Mouse (Mus musculus) spleen, postnatal 4 days (tissue): ENCODE measurements around the gene Anxa10.

Source experiments
- DNase-seq, 2 experiments: peaks; one replicate each; pipeline ENCODE4 v3.0.0; 2022; ENCODE audit warnings: low spot score in 2 of 2

Gene Anxa10

DNA sequence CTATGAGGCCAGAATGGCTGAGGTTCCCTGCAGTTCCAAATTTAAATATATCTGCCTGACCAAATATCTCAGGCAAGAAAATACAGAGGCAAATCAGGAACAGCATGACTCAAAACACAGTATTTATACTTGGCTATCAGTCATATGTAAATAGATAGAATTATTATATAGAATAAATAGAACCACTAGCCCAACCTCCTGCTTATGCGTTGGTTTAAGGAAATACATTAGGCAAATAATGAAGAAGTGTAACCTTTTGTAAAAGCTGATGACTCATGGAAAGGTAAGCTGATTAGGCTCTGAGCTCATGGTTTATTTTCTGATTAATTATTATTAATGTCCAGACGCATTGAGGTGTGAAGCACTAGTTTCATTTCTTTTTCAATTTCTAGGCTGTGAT, at the start of gene Anxa10:
Gene Anxa10, minus strand, starts transcription at position 53 of the 400 bp plus-strand sequence.
- DNase-seq, result no peak

DNA sequence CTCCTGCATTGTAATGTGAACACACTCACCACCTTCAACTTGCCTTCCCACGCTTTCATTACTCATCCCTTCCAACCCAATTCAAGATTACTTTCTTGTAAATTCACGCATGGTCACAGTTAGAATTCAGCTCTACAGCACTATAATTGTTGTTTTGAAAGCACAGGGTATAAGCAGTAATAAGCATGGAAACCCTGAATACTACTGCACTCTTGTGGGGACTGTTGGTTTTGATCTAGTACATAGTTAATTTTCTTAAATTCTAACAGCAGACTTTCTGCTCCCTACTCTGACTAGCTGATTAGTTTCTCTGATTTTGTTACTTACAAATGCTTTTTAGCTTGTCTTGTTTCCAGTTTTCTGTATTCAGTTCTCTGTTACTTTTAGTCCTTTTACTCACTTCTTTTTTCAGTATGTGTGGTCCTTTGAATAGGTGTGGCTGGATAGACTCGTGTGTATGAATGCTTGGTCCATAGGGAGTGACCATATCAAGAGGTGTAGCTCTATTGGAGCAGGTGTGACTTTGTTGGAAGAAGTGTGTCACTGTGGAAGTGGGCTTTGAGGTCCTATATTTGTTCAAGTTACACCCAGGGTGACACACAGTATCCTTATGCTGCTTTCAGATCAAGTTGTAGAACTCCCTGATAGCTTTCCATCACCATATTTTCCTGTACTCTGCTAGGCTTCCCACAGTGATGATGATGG, 9.9 kb upstream of the Anxa10 start:
- no peak for DNase-seq

DNA sequence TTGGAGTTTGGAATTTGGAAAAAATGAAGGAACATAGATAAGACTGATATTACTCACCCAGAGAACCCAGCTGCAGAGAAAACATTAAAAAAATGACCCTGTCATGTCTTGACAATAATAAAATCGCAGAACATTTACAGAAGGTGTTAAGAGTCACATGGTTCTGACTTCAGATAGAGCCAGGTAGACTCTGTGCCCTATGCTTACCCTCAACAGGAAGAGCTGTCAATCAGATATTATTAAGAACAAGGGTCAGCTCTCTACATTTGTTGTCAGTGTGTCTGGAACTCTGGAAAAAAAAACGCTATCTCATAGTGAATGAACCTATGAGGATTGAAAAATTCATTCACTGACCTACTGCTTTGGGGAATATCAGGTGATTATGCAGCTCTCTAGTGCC, 25.7 kb downstream of the Anxa10 start:
- no peak for DNase-seq

- no peak for DNase-seq
These were observed 41.1 kb downstream of the Anxa10 start for GRCm38 (mm10) chr8:62081804-62082203.

- DNase-seq, result no peak
These were observed 42.7 kb downstream of the Anxa10 start for GRCm38 (mm10) chr8:62080195-62080802.

- no peak for DNase-seq
These were observed 54.6 kb downstream of the Anxa10 start for GRCm38 (mm10) chr8:62068305-62068704.

DNA sequence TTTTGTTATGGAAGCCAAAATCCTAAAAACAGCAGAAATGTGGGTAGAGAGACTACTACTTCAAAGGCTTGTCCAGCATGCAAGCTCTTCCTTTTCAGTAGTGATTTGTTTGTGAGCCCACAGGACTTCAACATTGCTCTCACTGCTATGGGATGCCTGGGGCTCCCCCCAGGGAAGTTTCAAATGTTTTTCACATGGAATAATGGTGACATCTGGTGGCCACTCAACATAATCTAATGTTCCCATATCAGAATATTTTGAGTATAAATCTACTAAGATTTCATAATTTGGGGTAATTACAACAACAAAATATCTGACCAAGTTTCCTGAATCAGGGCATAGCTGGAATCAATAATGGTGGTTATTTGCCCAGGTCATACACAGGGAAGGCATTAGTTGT, 62.6 kb downstream of the Anxa10 start:
- no peak for DNase-seq

- DNase-seq, result no peak
These were observed 76.1 kb downstream of the Anxa10 start for GRCm38 (mm10) chr8:62046809-62047208.

DNA sequence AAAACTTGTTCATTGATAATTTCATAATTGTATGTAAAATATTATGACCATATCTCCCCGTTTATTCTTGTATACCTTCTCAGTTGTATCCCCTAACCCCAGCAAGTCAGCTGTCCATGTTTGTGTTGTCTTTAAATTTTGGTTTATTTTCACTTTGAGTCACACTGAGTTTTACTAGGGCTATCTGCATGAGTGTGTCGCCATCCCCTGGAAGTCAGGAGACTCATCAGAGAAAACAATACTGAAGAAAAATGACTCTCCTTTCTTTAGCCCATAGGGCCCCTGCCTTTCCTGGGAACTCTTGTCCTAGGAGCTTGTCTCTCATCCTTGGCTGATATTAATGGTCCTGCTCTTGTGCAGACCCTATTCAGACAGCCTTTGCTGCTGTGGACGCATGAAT, 88.6 kb downstream of the Anxa10 start:
- DNase-seq, result no peak

DNA sequence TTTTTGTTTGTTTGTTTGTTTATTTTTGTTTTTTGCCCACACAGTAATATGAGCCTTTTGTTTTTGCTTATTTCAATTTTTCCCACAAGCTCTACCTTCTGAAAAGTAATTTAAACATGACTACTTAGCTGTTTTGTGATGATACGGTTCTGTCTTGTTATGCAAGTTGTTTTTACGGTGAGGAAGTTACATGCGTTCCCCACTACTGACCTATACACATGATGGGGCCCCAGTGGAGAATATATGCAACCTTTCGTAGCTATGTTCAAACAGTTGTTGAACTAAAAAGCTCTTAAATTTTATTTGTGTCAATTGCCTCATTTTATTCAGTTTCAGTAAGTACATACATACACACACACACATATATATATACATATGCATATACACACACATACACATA, 108.4 kb downstream of the Anxa10 start:
- DNase-seq, result no peak

DNA sequence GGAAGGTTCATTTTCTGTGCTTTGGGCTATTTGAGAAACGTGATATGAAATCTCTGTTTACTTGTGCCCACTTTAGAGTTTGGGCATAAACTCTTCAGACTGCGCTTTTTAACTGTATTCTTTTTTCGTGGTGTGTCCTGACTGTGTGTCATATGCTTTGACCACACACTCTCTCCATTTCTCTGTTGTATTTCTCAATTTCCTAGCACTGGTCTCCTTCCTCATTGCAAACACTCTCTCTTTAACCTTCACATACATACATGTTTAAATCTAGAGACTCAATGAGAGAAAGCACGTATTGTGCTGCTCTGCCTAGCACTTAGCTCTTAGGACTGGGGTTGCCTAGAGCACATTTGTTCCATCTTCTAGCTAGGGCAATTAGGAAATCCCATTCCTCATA, 108.8 kb downstream of the Anxa10 start:
- no peak for DNase-seq
